In genomic region chr1:64993206-64993605, GRCm38 (mm10) we compare ENCODE assay signal across 26 mouse cellular contexts. TPM values are rescaled to one million over a fixed set of nuclear protein-coding genes. Genes with fewer than 3 reads are reported as not detected.
DNase-seq lines count a peak whose midpoint lies in the region; ATAC-seq and TF ChIP-seq lines count a peak whose summit lies in the region.
"Had no signal": no experiment of that assay in that cellular context is flagged by ENCODE, and none has a peak within 500 bp of the region (broad histone marks: within the 10 kb centered on the region; RNA-seq: fewer than 3 reads in every experiment).

No protein-coding gene starts in this region.

- no peak overlapping the region for H3K9ac ChIP-seq in hindbrain, postnatal 0 days (replicated peaks; ENCODE audit: low read length)
- no peak overlapping the region for H3K9ac ChIP-seq in hindbrain, embryonic 12.5 days
- no peak overlapping the region for H3K9ac ChIP-seq in kidney, embryonic 16.5 days (replicated peaks; ENCODE audit: low read length)
- H3K9ac ChIP-seq: embryonic facial prominence, embryonic 15.5 days; forebrain, embryonic 12.5 days; heart, embryonic 13.5 days; kidney, embryonic 15.5 days; midbrain, embryonic 12.5 days; stomach, embryonic 15.5 days had no signal

- H3K4me3 ChIP-seq in hindbrain, postnatal 0 days (ENCODE audit: low read length): no peak overlapping the region
- H3K4me3 ChIP-seq in hindbrain, embryonic 12.5 days: no peak overlapping the region
- H3K4me3 ChIP-seq in kidney, embryonic 16.5 days (ENCODE audit: low read length): no peak overlapping the region
- H3K4me3 ChIP-seq: embryonic facial prominence, embryonic 15.5 days; forebrain, embryonic 12.5 days; heart, embryonic 13.5 days; kidney, embryonic 15.5 days; layer of hippocampus, adult 2 months; midbrain, embryonic 12.5 days; stomach, embryonic 15.5 days had no signal

- TF ChIP-seq CTCF in hindbrain, postnatal 0 days (IDR thresholded peaks at IDR 0.05; ENCODE audit: low read depth): no peak

- 66% methylated on average over 4 of the region's 4 CpGs for WGBS in hindbrain, postnatal 0 days
- WGBS in hindbrain, embryonic 12.5 days: 81% methylated on average over 4 of the region's 4 CpGs
- 32% methylated on average over 4 of the region's 4 CpGs for WGBS in large intestine, adult 2 months
- WGBS in kidney, embryonic 16.5 days: 72% methylated on average over 4 of the region's 4 CpGs

- H3K36me3 ChIP-seq in hindbrain, postnatal 0 days (ENCODE audit: insufficient read depth, low read length): no peaks in the 10 kb centered on the region
- H3K36me3 ChIP-seq in hindbrain, embryonic 12.5 days: no peaks in the 10 kb centered on the region
- H3K36me3 ChIP-seq in kidney, embryonic 16.5 days (ENCODE audit: insufficient read depth, low read length): no peaks in the 10 kb centered on the region
- H3K36me3 ChIP-seq: embryonic facial prominence, embryonic 15.5 days; forebrain, embryonic 12.5 days; heart, embryonic 13.5 days; kidney, embryonic 15.5 days; midbrain, embryonic 12.5 days; stomach, embryonic 15.5 days had no signal

- H3K9me3 ChIP-seq in hindbrain, postnatal 0 days (ENCODE audit: low read length): no peaks in the 10 kb centered on the region
- H3K9me3 ChIP-seq in hindbrain, embryonic 12.5 days (replicated peaks): no peaks in the 10 kb centered on the region
- no peaks in the 10 kb centered on the region for H3K9me3 ChIP-seq in kidney, embryonic 16.5 days (ENCODE audit: low read length)
- H3K9me3 ChIP-seq: embryonic facial prominence, embryonic 15.5 days; forebrain, embryonic 12.5 days; heart, embryonic 13.5 days; kidney, embryonic 15.5 days; midbrain, embryonic 12.5 days; stomach, embryonic 15.5 days had no signal

- no peak for ATAC-seq in hindbrain, postnatal 0 days
- ATAC-seq in hindbrain, embryonic 12.5 days (ENCODE audit: low FRiP score): no peak
- ATAC-seq in kidney, embryonic 16.5 days (ENCODE audit: low FRiP score, low TSS enrichment): no peak
- ATAC-seq: inflammation-experienced regulatory T-cells, adult 6 months had no signal

- H3K4me2 ChIP-seq in hindbrain, postnatal 0 days (ENCODE audit: low read depth, low read length): no peak overlapping the region
- H3K4me2 ChIP-seq in hindbrain, embryonic 12.5 days (replicated peaks): no peak overlapping the region
- no peak overlapping the region for H3K4me2 ChIP-seq in kidney, embryonic 16.5 days (replicated peaks; ENCODE audit: low read depth, low read length)
- H3K4me2 ChIP-seq: embryonic facial prominence, embryonic 15.5 days; forebrain, embryonic 12.5 days; heart, embryonic 13.5 days; kidney, embryonic 15.5 days; midbrain, embryonic 12.5 days; stomach, embryonic 15.5 days had no signal

- H3K4me1 ChIP-seq in hindbrain, postnatal 0 days (ENCODE audit: insufficient read depth, low read length): no peaks in the 10 kb centered on the region
- H3K4me1 ChIP-seq in hindbrain, embryonic 12.5 days: no peaks in the 10 kb centered on the region
- H3K4me1 ChIP-seq in kidney, embryonic 16.5 days (ENCODE audit: insufficient read depth, low read length): no peaks in the 10 kb centered on the region
- H3K4me1 ChIP-seq: embryonic facial prominence, embryonic 15.5 days; forebrain, embryonic 12.5 days; heart, embryonic 13.5 days; kidney, embryonic 15.5 days; midbrain, embryonic 12.5 days; stomach, embryonic 15.5 days had no signal

- peak; percentile 35 for DNase-seq in hindbrain, postnatal 0 days (ENCODE audit: low spot score)
- peak; percentile 56 for DNase-seq in NIH3T3 (ENCODE audit: low read depth)
- peak; percentile 27 for DNase-seq in cerebellum, adult 8-10 months
- peak; percentile 8 for DNase-seq in large intestine, adult 2 months (ENCODE audit: low read depth, low spot score)
- DNase-seq in lung, postnatal 4 days: no peak
- DNase-seq in frontal cortex, adult 2 months (ENCODE audit: extremely low spot score in 1 of 2, low spot score in 1 of 2): no peak
- DNase-seq: adrenal gland, adult 8-10 months; left cerebral cortex, postnatal 4 days; lung, adult 2 months; lung, postnatal 36 days; thymus, adult 2 months had no signal

- no peak overlapping the region for H3K27ac ChIP-seq in hindbrain, postnatal 0 days
- no peak overlapping the region for H3K27ac ChIP-seq in hindbrain, embryonic 12.5 days
- no peak overlapping the region for H3K27ac ChIP-seq in kidney, embryonic 16.5 days (ENCODE audit: low read length)
- H3K27ac ChIP-seq: embryonic facial prominence, embryonic 15.5 days; forebrain, embryonic 12.5 days; heart, embryonic 13.5 days; kidney, embryonic 15.5 days; layer of hippocampus, adult 2 months; midbrain, embryonic 12.5 days; stomach, embryonic 15.5 days had no signal

- H3K27me3 ChIP-seq in hindbrain, postnatal 0 days (ENCODE audit: insufficient read depth, low read length): no peaks in the 10 kb centered on the region
- H3K27me3 ChIP-seq in hindbrain, embryonic 12.5 days: no peaks in the 10 kb centered on the region
- H3K27me3 ChIP-seq in kidney, embryonic 16.5 days (ENCODE audit: insufficient read depth, low read length): no peaks in the 10 kb centered on the region
- H3K27me3 ChIP-seq: embryonic facial prominence, embryonic 15.5 days; forebrain, embryonic 12.5 days; heart, embryonic 13.5 days; kidney, embryonic 15.5 days; midbrain, embryonic 12.5 days; stomach, embryonic 15.5 days had no signal

RNA-seq across cellular contexts. Expression of gene Plekhm3, which starts 36.6 kb away (rescaled TPM):
- 12.4 and 22.4 TPM in 2 replicates for total RNA-seq in hindbrain, postnatal 0 days (2014; rRNA removed)
- polyA plus RNA-seq in hindbrain, postnatal 0 days (2015; fragmentation: Nextera tagmentation; extraction: Ambion mirVana): 4.7 and 6.1 TPM in 2 replicates
- 11.8 and 13.4 TPM in 2 replicates for polyA plus RNA-seq in hindbrain, embryonic 12.5 days (2016; fragmentation: Nextera tagmentation; extraction: Ambion mirVana)
- 2.7 and 4.1 TPM in 2 replicates for polyA plus RNA-seq in large intestine, adult 2 months (2012; rRNA removed)
- 5.0 and 9.1 TPM in 2 replicates for polyA plus RNA-seq in kidney, embryonic 16.5 days (2015; fragmentation: Nextera tagmentation; extraction: Ambion mirVana)
- 13.3 and 15.1 TPM in 2 replicates for polyA plus RNA-seq in frontal cortex, adult 2 months (2012; rRNA removed)

RNA-seq across cellular contexts. Expression of gene Akr1cl, which starts 39.4 kb away (rescaled TPM):
- not detected in 2 replicates for total RNA-seq in hindbrain, postnatal 0 days (2014; rRNA removed)
- polyA plus RNA-seq in hindbrain, postnatal 0 days (2015; fragmentation: Nextera tagmentation; extraction: Ambion mirVana): 0.10 and 0.13 TPM in 2 replicates
- polyA plus RNA-seq in hindbrain, embryonic 12.5 days (2016; fragmentation: Nextera tagmentation; extraction: Ambion mirVana): 0.29 and 0.41 TPM in 2 replicates
- polyA plus RNA-seq in large intestine, adult 2 months (2012; rRNA removed): 0.15 and 0.21 TPM in 2 replicates
- 3.0 and 3.9 TPM in 2 replicates for polyA plus RNA-seq in kidney, embryonic 16.5 days (2015; fragmentation: Nextera tagmentation; extraction: Ambion mirVana)
- not detected in 2 replicates for polyA plus RNA-seq in frontal cortex, adult 2 months (2012; rRNA removed)
- total RNA-seq: gastrocnemius, postnatal 4 days; hematopoietic stem cell, adult 5-6 weeks; layer of hippocampus, adult 2 months; left cerebral cortex, postnatal 4 days; neutrophil, adult 5-6 weeks had no signal
- polyA plus RNA-seq: liver, adult 2 months; lung, adult 2 months had no signal

RNA-seq across cellular contexts. Expression of gene Cryge, which starts 57.7 kb away (rescaled TPM):
- 1.7 TPM in 1 of 2 replicates, not detected in the other for total RNA-seq in hindbrain, postnatal 0 days (2014; rRNA removed)
- not detected in 2 replicates for polyA plus RNA-seq in hindbrain, postnatal 0 days (2015; fragmentation: Nextera tagmentation; extraction: Ambion mirVana)
- not detected in 2 replicates for polyA plus RNA-seq in hindbrain, embryonic 12.5 days (2016; fragmentation: Nextera tagmentation; extraction: Ambion mirVana)
- polyA plus RNA-seq in large intestine, adult 2 months (2012; rRNA removed): not detected in 2 replicates
- not detected in 2 replicates for polyA plus RNA-seq in kidney, embryonic 16.5 days (2015; fragmentation: Nextera tagmentation; extraction: Ambion mirVana)
- polyA plus RNA-seq in frontal cortex, adult 2 months (2012; rRNA removed): not detected in 2 replicates
- total RNA-seq: gastrocnemius, postnatal 4 days; hematopoietic stem cell, adult 5-6 weeks; layer of hippocampus, adult 2 months; left cerebral cortex, postnatal 4 days; liver, adult 2 months; neutrophil, adult 5-6 weeks had no signal
- polyA plus RNA-seq: forebrain, embryonic 12.5 days; heart, embryonic 13.5 days; inflammation-experienced regulatory T-cells, adult 6 months; kidney, embryonic 15.5 days; liver, adult 2 months; lung, adult 2 months; midbrain, embryonic 12.5 days; spleen, adult 2 months; stomach, embryonic 15.5 days; thymus, adult 2 months had no signal

Comparison
In these comparisons a context has a peak if more than half of its experiments do, and no peak if none do; other contexts are left out.
1. DNase-seq: peak in hindbrain, postnatal 0 days (single experiment), NIH3T3 (single experiment), cerebellum, adult 8-10 months (single experiment) and large intestine, adult 2 months (single experiment); none in lung, postnatal 4 days (0 of 2) and frontal cortex, adult 2 months (0 of 2).